Mouse (Mus musculus): ENCODE results near the gene Proz. TPM values are rescaled to one million over a fixed set of nuclear protein-coding genes. Genes with fewer than 3 reads are reported as not detected.

Proz gene
- polyA plus RNA-seq (2017; shearing (Covaris generic)), result 2.3 TPM

GRCm38 (mm10) chr8:13060441-13061150 is at the start of gene Proz:
Gene Proz, plus strand, starts transcription at chr8:13060914.

DNA sequence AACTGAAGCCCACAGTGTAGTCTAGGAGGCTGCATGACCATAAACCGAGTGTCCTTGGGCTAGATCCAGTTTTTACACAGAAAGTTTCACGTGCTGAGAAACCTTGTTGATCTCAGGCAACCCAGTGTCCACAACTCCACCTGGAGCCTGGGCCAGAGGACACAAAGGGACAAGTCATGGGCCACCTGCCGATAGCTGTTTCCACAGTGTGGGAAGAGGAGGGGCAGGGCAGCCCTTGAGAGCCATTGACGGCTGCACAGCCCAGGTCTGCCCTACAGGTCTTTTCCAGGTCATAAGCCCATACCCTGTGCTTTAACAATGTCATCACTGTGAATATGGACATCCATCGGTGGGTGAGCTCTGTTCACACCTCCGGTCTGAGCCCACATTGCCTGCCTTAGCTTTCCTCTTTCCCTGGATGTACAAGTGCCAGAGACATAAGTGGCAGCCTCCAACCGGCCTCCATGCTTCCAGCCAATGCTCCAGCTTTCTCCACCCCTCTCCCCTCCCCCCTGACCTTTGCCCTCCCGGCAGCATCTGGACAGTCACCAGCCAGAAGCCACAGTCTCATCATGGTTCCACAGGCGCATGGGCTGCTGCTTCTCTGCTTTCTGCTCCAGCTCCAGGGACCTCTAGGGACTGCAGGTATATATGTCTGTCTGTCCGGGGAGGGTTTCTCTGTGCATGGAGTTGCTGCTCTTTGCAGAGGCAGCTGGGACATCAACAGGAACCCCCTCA is 35.1 kb upstream of the Proz start, which contains the start of gene F7:
Gene F7, plus strand, starts transcription at position 548 of the 738 bp plus-strand sequence.

DNA sequence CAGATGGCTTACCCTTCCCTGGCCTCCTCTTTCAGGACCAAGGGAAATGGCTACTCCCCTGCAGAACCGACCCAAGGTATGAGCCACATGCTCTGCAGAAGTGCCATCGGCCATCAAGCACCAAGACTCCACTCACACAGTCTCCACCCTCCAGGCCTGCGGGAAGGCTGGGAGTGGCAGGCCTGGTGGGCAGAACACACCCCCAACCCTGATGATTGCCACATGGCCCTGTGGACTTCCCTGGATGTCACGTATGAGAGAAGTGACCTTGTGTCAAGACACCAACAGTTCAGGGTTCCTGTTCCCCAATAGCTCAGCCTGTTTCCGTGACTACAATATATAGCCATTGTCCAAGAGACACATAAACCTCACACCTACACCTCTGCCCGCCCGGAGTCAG is 23.7 kb upstream of the Proz start, which contains the start of gene F10:
Gene F10, plus strand, starts transcription at position 294 of the 400 bp plus-strand sequence.

DNA sequence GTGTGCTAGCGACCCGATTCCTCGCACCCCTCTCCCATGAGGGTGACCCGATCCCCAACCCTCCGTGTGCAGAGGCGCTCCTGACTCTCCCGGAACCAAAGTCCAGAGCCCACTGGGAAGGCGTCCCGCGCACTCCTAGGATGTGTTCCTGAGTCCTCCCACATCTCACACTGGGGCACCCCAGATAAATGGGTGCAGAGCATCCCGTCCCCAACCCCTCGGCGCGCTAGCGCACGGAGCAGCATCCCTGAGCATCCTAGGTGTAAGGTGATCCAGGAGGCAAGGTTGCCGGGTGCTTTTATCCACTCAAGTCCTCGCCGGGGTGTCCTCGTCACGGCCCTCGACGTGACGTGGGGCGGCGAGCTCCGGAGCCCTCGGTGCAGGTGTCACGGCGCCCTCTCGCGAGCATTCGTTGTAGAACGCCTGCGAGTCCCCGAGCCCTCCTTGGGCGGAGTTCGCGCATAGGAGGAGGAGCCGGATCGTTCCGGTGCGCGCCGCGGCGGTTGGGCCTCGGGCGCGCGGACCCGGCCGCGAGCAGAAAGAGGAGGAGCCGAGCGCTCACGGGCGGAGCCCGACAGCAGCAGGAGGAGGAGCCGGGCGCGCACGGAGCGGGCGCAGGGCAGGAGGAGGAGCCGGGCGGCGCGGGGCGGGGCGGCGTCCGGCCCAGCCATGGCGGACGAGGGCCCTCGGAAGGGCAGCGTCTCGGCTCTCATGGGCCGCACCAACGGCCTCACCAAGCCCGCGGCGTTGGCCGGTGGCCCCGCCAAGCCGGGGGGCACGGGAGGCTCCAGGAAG is 44.6 kb downstream of the Proz start, which contains the start of the genes Pcid2 and Cul4a:
Gene Pcid2, minus strand, starts transcription at position 373 of the 795 bp plus-strand sequence.
Gene Cul4a, plus strand, starts transcription at position 535 of the 795 bp plus-strand sequence.

Other genes with a start within 250 kb of the Proz start
- gene Mcf2l, start 187.1 kb upstream of the Proz start, polyA plus RNA-seq (2017; shearing (Covaris generic)), result 0.69 TPM
- gene F7, start 34.9 kb upstream of the Proz start, polyA plus RNA-seq (2017; shearing (Covaris generic)), result not detected
- gene F10, start 23.6 kb upstream of the Proz start, polyA plus RNA-seq (2017; shearing (Covaris generic)), result 0.27 TPM
- gene Pcid2, start 44.5 kb downstream of the Proz start, polyA plus RNA-seq (2017; shearing (Covaris generic)), result 42.6 TPM
- gene Cul4a, start 44.7 kb downstream of the Proz start, polyA plus RNA-seq (2017; shearing (Covaris generic)), result 22.8 TPM
- 212 TPM for gene Lamp1, start 98.2 kb downstream of the Proz start, polyA plus RNA-seq (2017; shearing (Covaris generic))
- gene Grtp1, start 139.7 kb downstream of the Proz start, polyA plus RNA-seq (2017; shearing (Covaris generic)), result 2.0 TPM
- gene Adprhl1, start 193.2 kb downstream of the Proz start, polyA plus RNA-seq (2017; shearing (Covaris generic)), result not detected
- gene Dcun1d2, start 227.2 kb downstream of the Proz start, polyA plus RNA-seq (2017; shearing (Covaris generic)), result 21.3 TPM
- 17.3 TPM for gene Tmco3, start 227.3 kb downstream of the Proz start, polyA plus RNA-seq (2017; shearing (Covaris generic))

Measured in effector memory CD4-positive, alpha-beta T cell, adult 7 months (primary cell).